Mouse (Mus musculus) MEL (cell line): ENCODE measurements at regions not wholly inside any gene's neighbourhood (a gene's known extent, or its start where the extent isn't known, plus 50 kb on each side); places are given as distances from the start of the nearest gene placed in this dataset.

Experiments
- DNase-seq: peaks from one replicate; pipeline ENCODE4 v3.0.0; 2011; ENCODE audit warnings: low read depth, low spot score
- H3K27ac ChIP-seq: 2 replicates; pipeline ENCODE4 v1.5.1; 2012; ENCODE audit warnings: low read depth, mild to moderate bottlenecking, control low read depth, low read length, moderate library complexity; ENCODE audit not compliant: control insufficient read depth
- H3K27me3 ChIP-seq, 2 experiments: fragments of 150-350 bp in 1 of 2; sonication (generic) in 1 of 2; 2 replicates each; pipeline ENCODE4 v1.6.1; 2012; ENCODE audit warnings: low read length in 2 of 2, mild to moderate bottlenecking in 2 of 2, improper control_type of control experiment in 1 of 2, moderate library complexity in 1 of 2; ENCODE audit not compliant: insufficient read depth in 2 of 2, control insufficient read depth in 1 of 2
- H3K36me3 ChIP-seq, 2 experiments: 2 replicates each; pipeline ENCODE4 v1.6.1; 2012 to 2014; ENCODE audit warnings: low read length in 2 of 2, improper control_type of control experiment in 1 of 2, inconsistent platforms in 1 of 2, mild to moderate bottlenecking in 1 of 2; ENCODE audit not compliant: insufficient read depth in 2 of 2, control insufficient read depth in 1 of 2
- H3K4me1 ChIP-seq, 2 experiments: fragments of 150-350 bp in 1 of 2; sonication (generic) in 1 of 2; 2 replicates each; pipeline ENCODE4 v1.6.1; 2012; ENCODE audit warnings: low read length in 2 of 2, improper control_type of control experiment in 1 of 2, mild to moderate bottlenecking in 1 of 2; ENCODE audit not compliant: insufficient read depth in 2 of 2, control insufficient read depth in 1 of 2
- H3K4me3 ChIP-seq, 2 experiments: fragments of 150-350 bp in 1 of 2; sonication (generic) in 1 of 2; 2 replicates each; pipeline ENCODE4 v1.5.1; 2012; ENCODE audit warnings: low read depth in 2 of 2, low read length in 2 of 2, mild to moderate bottlenecking in 2 of 2, moderate library complexity in 2 of 2, control low read depth in 1 of 2, improper control_type of control experiment in 1 of 2; ENCODE audit not compliant: control insufficient read depth in 1 of 2, insufficient read depth in 1 of 2
- H3K79me2 ChIP-seq: 2 replicates; pipeline ENCODE4 v1.6.1; 2012; ENCODE audit warnings: mild to moderate bottlenecking, low read length, moderate library complexity; ENCODE audit not compliant: control insufficient read depth, poor library complexity, insufficient read depth
- H3K9ac ChIP-seq: 2 replicates; pipeline ENCODE4 v1.6.1; 2012; ENCODE audit warnings: low read depth, mild to moderate bottlenecking, control low read depth, low read length, moderate library complexity; ENCODE audit not compliant: control insufficient read depth, poor library complexity, severe bottlenecking
- H3K9me3 ChIP-seq: fragments of 150-350 bp; sonication (generic); replicated peaks from 2 replicates; pipeline ENCODE4 v1.6.1; 2012; ENCODE audit warnings: mild to moderate bottlenecking, low read length, improper control_type of control experiment, moderate library complexity; ENCODE audit not compliant: insufficient read depth
- BHLHE40 ChIP-seq: IDR thresholded peaks from 2 replicates; pipeline ENCODE4 v1.6.1; 2012; ENCODE audit warnings: low read depth, mild to moderate bottlenecking, inconsistent platforms, low read length, improper control_type of control experiment, borderline replicate concordance
- CHD2 ChIP-seq: IDR thresholded peaks from 2 replicates; pipeline ENCODE4 v1.6.1; 2011; ENCODE audit warnings: low read length, improper control_type of control experiment
- ETS1 ChIP-seq: IDR thresholded peaks from 2 replicates; pipeline ENCODE4 v1.6.1; 2012; ENCODE audit warnings: low read depth, mild to moderate bottlenecking, inconsistent platforms, low read length, improper control_type of control experiment, moderate library complexity
- GABPA ChIP-seq: IDR thresholded peaks from 2 replicates; pipeline ENCODE4 v1.6.1; 2012; ENCODE audit warnings: low read depth, mild to moderate bottlenecking, inconsistent platforms, low read length, improper control_type of control experiment, moderate library complexity
- JUND ChIP-seq: IDR thresholded peaks from 2 replicates; pipeline ENCODE4 v1.6.1; 2011; ENCODE audit warnings: low read depth, mild to moderate bottlenecking, improper control_type of control experiment, low read length
- KAT2A ChIP-seq: conservative IDR thresholded peaks from 2 replicates; pipeline ENCODE4 v1.6.1; 2012; ENCODE audit warnings: low read depth, low read length, improper control_type of control experiment, inconsistent platforms
- MAX ChIP-seq: IDR thresholded peaks from 2 replicates; pipeline ENCODE4 v1.6.1; 2011; ENCODE audit warnings: low read length, improper control_type of control experiment
- MEF2A ChIP-seq: IDR thresholded peaks from 2 replicates; pipeline ENCODE4 v1.6.1; 2014; ENCODE audit warnings: low read depth, mild to moderate bottlenecking, inconsistent platforms, low read length, improper control_type of control experiment; ENCODE audit not compliant: poor library complexity, insufficient replicate concordance, severe bottlenecking; ENCODE audit errors: extremely low read depth
- MXI1 ChIP-seq: IDR thresholded peaks from 2 replicates; pipeline ENCODE4 v1.6.1; 2011; ENCODE audit warnings: mild to moderate bottlenecking, low read depth, low read length, improper control_type of control experiment
- MYC ChIP-seq: IDR thresholded peaks from 2 replicates; pipeline ENCODE4 v1.6.1; 2011; ENCODE audit warnings: low read depth, mild to moderate bottlenecking, low read length, improper control_type of control experiment, moderate library complexity
- NELFE ChIP-seq: IDR thresholded peaks from 2 replicates; pipeline ENCODE4 v1.6.1; 2011; ENCODE audit warnings: low read depth, low read length, improper control_type of control experiment
- POLR2A ChIP-seq, 2 experiments: IDR thresholded peaks; 2 replicates each; pipeline ENCODE4 v1.6.1; 2011 to 2012; ENCODE audit warnings: low read length in 2 of 2, mild to moderate bottlenecking in 2 of 2, control low read depth in 1 of 2, improper control_type of control experiment in 1 of 2, low read depth in 1 of 2, moderate library complexity in 1 of 2; ENCODE audit not compliant: control insufficient read depth in 1 of 2, insufficient read depth in 1 of 2, poor library complexity in 1 of 2
- POLR2AphosphoS5 ChIP-seq: IDR thresholded peaks from 2 replicates; pipeline ENCODE4 v1.6.1; 2012; ENCODE audit warnings: low read depth, borderline replicate concordance, mild to moderate bottlenecking, inconsistent platforms, low read length, moderate library complexity, mixed read lengths
- RAD21 ChIP-seq: IDR thresholded peaks from 2 replicates; pipeline ENCODE4 v1.6.1; 2011; ENCODE audit warnings: mild to moderate bottlenecking, low read depth, low read length, improper control_type of control experiment
- RCOR1 ChIP-seq: IDR thresholded peaks from 2 replicates; pipeline ENCODE4 v1.6.1; 2012; ENCODE audit warnings: low read depth, mild to moderate bottlenecking, inconsistent platforms, low read length, improper control_type of control experiment
- SIN3A ChIP-seq: IDR thresholded peaks from 2 replicates; pipeline ENCODE4 v1.6.1; 2012; ENCODE audit warnings: low read length, improper control_type of control experiment, inconsistent platforms
- SMC3 ChIP-seq: IDR thresholded peaks from 2 replicates; pipeline ENCODE4 v1.6.1; 2011; ENCODE audit warnings: low read depth, low read length, improper control_type of control experiment
- TCF12 ChIP-seq: IDR thresholded peaks from 2 replicates; pipeline ENCODE4 v1.6.1; 2014; ENCODE audit warnings: low read depth, mild to moderate bottlenecking, inconsistent platforms, low read length, improper control_type of control experiment, moderate library complexity
- UBTF ChIP-seq: IDR thresholded peaks from 2 replicates; pipeline ENCODE4 v1.6.1; 2012; ENCODE audit warnings: low read depth, mild to moderate bottlenecking, inconsistent platforms, low read length, improper control_type of control experiment, moderate library complexity, borderline replicate concordance; ENCODE audit not compliant: insufficient read depth
- USF1 ChIP-seq: IDR thresholded peaks from 2 replicates; pipeline ENCODE4 v1.6.1; 2014; ENCODE audit warnings: low read depth, mild to moderate bottlenecking, inconsistent platforms, low read length, improper control_type of control experiment, moderate library complexity
- ZC3H11A ChIP-seq: IDR thresholded peaks from 2 replicates; pipeline ENCODE4 v1.6.1; 2012; ENCODE audit warnings: low read depth, mild to moderate bottlenecking, inconsistent platforms, low read length, improper control_type of control experiment
- ZMIZ1 ChIP-seq: IDR thresholded peaks from 2 replicates; pipeline ENCODE4 v1.6.1; 2012; ENCODE audit warnings: low read depth, mild to moderate bottlenecking, inconsistent platforms, low read length, improper control_type of control experiment, moderate library complexity
- ZNF384 ChIP-seq: IDR thresholded peaks from 2 replicates; pipeline ENCODE4 v1.6.1; 2012; ENCODE audit warnings: low read depth, mild to moderate bottlenecking, inconsistent platforms, low read length, improper control_type of control experiment

DNA sequence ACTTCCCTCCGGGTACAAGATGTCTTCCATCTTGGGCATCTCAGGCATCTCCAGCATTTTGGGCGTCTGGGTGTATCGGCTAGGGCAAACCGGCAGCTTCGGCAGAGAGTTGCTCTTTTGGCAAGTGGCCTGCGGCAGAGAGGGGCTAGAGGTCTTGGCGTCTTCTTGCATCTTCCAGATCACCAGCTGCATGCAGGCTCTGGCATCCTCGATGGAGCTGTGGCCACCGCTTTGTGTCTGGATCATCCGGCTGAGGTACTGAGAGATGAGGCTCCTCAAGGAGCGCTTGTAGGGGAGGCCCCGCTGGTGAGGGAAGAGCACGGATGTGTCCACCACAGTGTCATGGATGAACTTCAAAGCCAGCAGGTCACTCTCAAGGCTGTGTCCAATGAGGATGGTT, 59.9 kb upstream of the Supt20 start:
- TF ChIP-seq JUND, result no peak
- H3K79me2 ChIP-seq, result no peaks in the 10 kb centered on the region
- no peaks in the 10 kb centered on the region for H3K4me1 ChIP-seq
- no peaks in the 10 kb centered on the region for H3K9me3 ChIP-seq
- H3K36me3 ChIP-seq, result no peaks in the 10 kb centered on the region
- no peak overlapping the region for H3K27ac ChIP-seq
- no peak overlapping the region for H3K9ac ChIP-seq
- no peak for DNase-seq
- H3K27me3 ChIP-seq, result no peaks in the 10 kb centered on the region; a peak in 1 of 4 replicates
- no peak overlapping the region for H3K4me3 ChIP-seq

GRCm38 (mm10) chr3:54633446-54633845, 59.2 kb upstream of the Supt20 start:
- Histone ChIP-seq H3K27me3 (no peaks in the 10 kb centered on the region; a peak in 1 of 4 replicates), H3K36me3 (no peaks in the 10 kb centered on the region), H3K9ac (no peak overlapping the region), H3K4me1 (no peaks in the 10 kb centered on the region), H3K4me3 (no peak overlapping the region), H3K79me2 (no peaks in the 10 kb centered on the region), H3K9me3 (no peaks in the 10 kb centered on the region), H3K27ac (no peak overlapping the region)
- DNase-seq, result no peak
- TF ChIP-seq NELFE (no peak), ETS1 (no peak), MXI1 (no peak), TCF12 (no peak), ZMIZ1 (no peak), POLR2AphosphoS5 (no peak), JUND (no peak), ZNF384 (no peak)

GRCm38 (mm10) chr3:54634456-54634855, 58.2 kb upstream of the Supt20 start:
- Histone ChIP-seq H3K79me2 (no peaks in the 10 kb centered on the region), H3K9me3 (no peaks in the 10 kb centered on the region), H3K4me1 (no peaks in the 10 kb centered on the region), H3K9ac (no peak overlapping the region), H3K27ac (no peak overlapping the region), H3K27me3 (no peaks in the 10 kb centered on the region; a peak in 1 of 4 replicates), H3K36me3 (no peaks in the 10 kb centered on the region), H3K4me3 (no peak overlapping the region)
- TF ChIP-seq RCOR1 (no peak), UBTF (no peak), MAX (no peak), USF1 (no peak), BHLHE40 (no peak), RAD21 (no peak), ETS1 (no peak), ZC3H11A (no peak), POLR2A (IDR thresholded peaks at IDR 0.05; ENCODE audit: control insufficient read depth in 1 of 2, insufficient read depth in 1 of 2, low read depth in 1 of 2, low read length in 2 of 2, poor library complexity in 1 of 2) (no peak), CHD2 (no peak), SIN3A (no peak), TCF12 (no peak), SMC3 (no peak), MEF2A (no peak), ZMIZ1 (no peak), MXI1 (no peak), MYC (no peak), KAT2A (no peak), ZNF384 (no peak), GABPA (no peak)
- DNase-seq, result no peak
